Mouse (Mus musculus) hindbrain, embryonic 16.5 days (tissue): Measurements from ENCODE around the gene Atp5h. TPM values are rescaled to one million over a fixed set of nuclear protein-coding genes. Genes with fewer than 3 reads are reported as not detected.
A peak's percentile ranks its signal among the peaks of the same experiment; 100 is the strongest.

Experiments
- ATAC-seq: fragments of 200-750 bp; cut with Nextera tagmentation; 2 replicates; pipeline ENCODE4 v1.8.0; 2017; ENCODE audit warnings: moderate TSS enrichment, moderate library complexity
- H3K27ac ChIP-seq: fragments of 300-500 bp; sonication (generic); 2 replicates; pipeline ENCODE4 v1.5.1; 2014; ENCODE audit warnings: low read depth, mild to moderate bottlenecking, control low read depth, low read length, moderate library complexity
- H3K27me3 ChIP-seq: fragments of 300-500 bp; sonication (generic); replicated peaks from 2 replicates; pipeline ENCODE4 v1.6.1; 2014; ENCODE audit warnings: low read length; ENCODE audit not compliant: control insufficient read depth, insufficient read depth
- H3K36me3 ChIP-seq: fragments of 300-500 bp; sonication (generic); 2 replicates; pipeline ENCODE4 v1.6.1; 2014; ENCODE audit warnings: mild to moderate bottlenecking, low read length, moderate library complexity, mixed read lengths; ENCODE audit not compliant: control insufficient read depth, insufficient read depth
- H3K4me1 ChIP-seq: fragments of 300-500 bp; sonication (generic); 2 replicates; pipeline ENCODE4 v1.6.1; 2014; ENCODE audit warnings: low read depth, low read length; ENCODE audit not compliant: control insufficient read depth, insufficient read depth
- H3K4me2 ChIP-seq: fragments of 300-500 bp; sonication (generic); 2 replicates; pipeline ENCODE4 v1.6.1; 2014; ENCODE audit warnings: mild to moderate bottlenecking, low read length, control low read depth, moderate library complexity
- H3K4me3 ChIP-seq: fragments of 300-500 bp; sonication (generic); 2 replicates; pipeline ENCODE4 v1.5.1; 2014; ENCODE audit warnings: mild to moderate bottlenecking, low read length, control low read depth, moderate library complexity
- H3K9ac ChIP-seq: fragments of 300-500 bp; sonication (generic); 2 replicates; pipeline ENCODE4 v1.6.1; 2014; ENCODE audit warnings: low read depth, mild to moderate bottlenecking, control low read depth, low read length, moderate library complexity
- H3K9me3 ChIP-seq: fragments of 300-500 bp; sonication (generic); 2 replicates; pipeline ENCODE4 v1.6.1; 2014; ENCODE audit warnings: mild to moderate bottlenecking, low read length, moderate library complexity; ENCODE audit not compliant: control insufficient read depth
- WGBS: fragments of 180-500 bp; shearing (Covaris S2); extraction: QIAGEN DNeasy Blood & Tissue Kit; methylation state at CpG from one replicate; pipeline ENCODE4 v1.1.7; 2014; 5-methylcytosine and 5-hydroxymethylcytosine counted together
- microRNA-seq: library from miRNA; unstranded; fragments of <30 nt; microRNA quantifications from one replicate; pipeline ENCODE4, GENCODE M21; 2017
- polyA plus RNA-seq: library from polyadenylated mRNA; unstranded; fragments of >200 nt; fragmentation: Nextera tagmentation; extraction: Ambion mirVana; gene quantifications from 2 replicates; pipeline ENCODE4 v1.2.1, GENCODE M21; 2015

The Atp5h gene
- polyA plus RNA-seq, 1 experiment from 2014 or later = 923 TPM

- ATAC-seq = peak; percentile 85
- Histone ChIP-seq H3K27me3 (no peaks in the 10 kb centered on the region), H3K4me2 (peak overlapping the region; percentile 86), H3K36me3 (no peaks in the 10 kb centered on the region), H3K4me1 (peaks cover 18% of the 10 kb centered on the region), H3K9me3 (no peaks in the 10 kb centered on the region), H3K27ac (peak overlapping the region; percentile 90), H3K9ac (peak overlapping the region; percentile 88), H3K4me3 (peak overlapping the region; percentile 78)
- WGBS = 1% methylated on average over 28 of the region's 28 CpGs
These were observed 52.9 kb downstream of the Atp5h start for GRCm38 (mm10) chr11:115366706-115367394.

DNA sequence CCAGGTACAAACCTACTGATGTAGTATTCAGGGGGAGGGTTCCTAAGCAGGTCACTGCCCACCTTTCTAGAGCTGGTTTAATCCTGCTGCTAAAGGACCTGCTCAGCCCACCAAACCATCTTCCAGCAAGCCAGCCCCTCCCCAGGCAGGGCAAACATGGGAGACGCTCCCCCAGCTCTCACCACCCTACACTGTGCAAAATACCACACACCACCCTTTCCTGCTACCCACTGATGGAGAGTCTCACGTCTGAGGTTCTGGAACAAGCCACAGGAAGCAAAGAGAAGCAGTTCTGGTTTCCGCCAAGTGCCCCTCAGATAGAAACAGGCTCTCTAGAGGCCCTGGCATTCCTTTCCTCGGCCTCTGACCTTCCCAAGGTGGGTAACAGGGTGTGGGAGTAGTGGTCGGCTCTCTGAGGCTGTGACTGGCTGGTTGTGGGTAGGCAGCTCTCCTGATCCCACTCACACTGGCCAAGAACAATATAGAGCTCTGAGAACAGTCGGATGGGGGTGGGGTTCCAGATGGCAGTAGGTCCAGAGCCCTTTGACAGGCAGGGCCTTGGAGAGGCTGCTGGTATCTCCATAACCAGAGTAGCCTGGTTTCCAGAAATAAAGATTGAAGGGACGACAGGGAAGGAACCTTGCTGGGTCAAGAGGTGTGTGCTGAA is 53.6 kb downstream of the Atp5h start:
- Histone ChIP-seq H3K36me3 (no peaks in the 10 kb centered on the region), H3K9me3 (no peaks in the 10 kb centered on the region), H3K4me1 (peaks cover 18% of the 10 kb centered on the region), H3K27ac (peak overlapping the region; percentile 90), H3K9ac (peak overlapping the region; percentile 88), H3K27me3 (no peaks in the 10 kb centered on the region), H3K4me3 (peak overlapping the region; percentile 78), H3K4me2 (peak overlapping the region; percentile 86)
- ATAC-seq = peak; percentile 34; the same call in 1 of the 2 replicates
- WGBS = 51% methylated on average over 7 of the region's 7 CpGs

Small RNA genes lying within 50 kb of the gene (microRNA-seq; reads per million reads assigned to microRNA genes)
- not detected for gene Mir3968

Other genes with a start within 250 kb of the Atp5h start
- gene Tmem104, start 232.5 kb downstream of the Atp5h start, polyA plus RNA-seq = 12.3 and 13.1 TPM in 2 replicates
- gene Nat9, start 232.1 kb downstream of the Atp5h start, polyA plus RNA-seq = 20.9 and 24.6 TPM in 2 replicates
- gene Grin2c, start 152.7 kb downstream of the Atp5h start, polyA plus RNA-seq = 0.60 and 0.72 TPM in 2 replicates
- 21.2 and 22.5 TPM in 2 replicates for gene Fdxr, start 142.9 kb downstream of the Atp5h start, polyA plus RNA-seq
- gene Fads6, start 122.3 kb downstream of the Atp5h start, polyA plus RNA-seq = 1.4 and 2.0 TPM in 2 replicates
- 0.06 and 0.18 TPM in 2 replicates for gene Otop2, start 112.8 kb downstream of the Atp5h start, polyA plus RNA-seq
- gene Ush1g, start 97.9 kb downstream of the Atp5h start, polyA plus RNA-seq = 0.16 and 0.25 TPM in 2 replicates
- gene Otop3, start 85.2 kb downstream of the Atp5h start, polyA plus RNA-seq = 2.3 and 2.7 TPM in 2 replicates
- 66.9 and 67.8 TPM in 2 replicates for gene Hid1, start 52.2 kb downstream of the Atp5h start, polyA plus RNA-seq
- 16.1 and 18.0 TPM in 2 replicates for gene Cdr2l, start 38.0 kb downstream of the Atp5h start, polyA plus RNA-seq
- 185 and 186 TPM in 2 replicates for gene Mrpl58, start 16.2 kb downstream of the Atp5h start, polyA plus RNA-seq
- 5.7 and 10.2 TPM in 2 replicates for gene Kctd2, start 166 bp upstream of the Atp5h start, polyA plus RNA-seq
- gene Trim80, start 20.6 kb upstream of the Atp5h start, polyA plus RNA-seq = 0.15 TPM in 1 of 2 replicates, not detected in the other
- 0.34 and 0.46 TPM in 2 replicates for gene Slc16a5, start 42.5 kb upstream of the Atp5h start, polyA plus RNA-seq
- gene Armc7, start 55.7 kb upstream of the Atp5h start, polyA plus RNA-seq = 16.8 and 19.4 TPM in 2 replicates
- 95.8 and 104 TPM in 2 replicates for gene Nt5c, start 71.9 kb upstream of the Atp5h start, polyA plus RNA-seq
- 1,336 TPM in 2 replicates for gene Jpt1, start 94.4 kb upstream of the Atp5h start, polyA plus RNA-seq
- 847 and 892 TPM in 2 replicates for gene Sumo2, start 116.3 kb upstream of the Atp5h start, polyA plus RNA-seq
- 97.5 and 107 TPM in 2 replicates for gene Nup85, start 144.5 kb upstream of the Atp5h start, polyA plus RNA-seq
- gene Mrps7, start 184.0 kb upstream of the Atp5h start, polyA plus RNA-seq = 79.9 and 82.2 TPM in 2 replicates
- 35.1 and 43.7 TPM in 2 replicates for gene Gga3, start 184.1 kb upstream of the Atp5h start, polyA plus RNA-seq
- 16.1 and 16.2 TPM in 2 replicates for gene Mif4gd, start 193.0 kb upstream of the Atp5h start, polyA plus RNA-seq
- gene Slc25a19, start 208.3 kb upstream of the Atp5h start, polyA plus RNA-seq = 42.7 and 49.9 TPM in 2 replicates